Comparison of ENCODE assay signal across 8 mouse cellular contexts in genomic region chr4:138456536-138456935, GRCm38 (mm10). TPM values are rescaled to one million over a fixed set of nuclear protein-coding genes. Genes with fewer than 3 reads are reported as not detected.
DNase-seq lines count a peak whose midpoint lies in the region; ATAC-seq lines count a peak whose summit lies in the region.

No protein-coding gene starts in this region.

- H3K4me1 ChIP-seq in erythroblast, embryonic 14.5 days (ENCODE audit: control insufficient read depth): no peaks in the 10 kb centered on the region; the same call in 1 of the 2 replicates
- H3K4me1 ChIP-seq in forebrain, embryonic 12.5 days: peaks cover 66% of the 10 kb centered on the region
- peaks cover 26% of the 10 kb centered on the region for H3K4me1 ChIP-seq in liver, embryonic 13.5 days (replicated peaks)

- H3K4me3 ChIP-seq in erythroblast, embryonic 14.5 days (replicated peaks): peak overlapping the region; percentile 59
- H3K4me3 ChIP-seq in forebrain, embryonic 12.5 days (replicated peaks): peak overlapping the region; percentile 85
- peak overlapping the region; percentile 63 for H3K4me3 ChIP-seq in liver, embryonic 13.5 days (replicated peaks)

- H3K4me2 ChIP-seq in forebrain, embryonic 12.5 days: peak overlapping the region; percentile 96
- peak overlapping the region; percentile 60 for H3K4me2 ChIP-seq in liver, embryonic 13.5 days

- peak; percentile 36 for DNase-seq in CD4-positive helper T cell, adult 2 months (ENCODE audit: low read depth, low spot score)
- DNase-seq in liver, embryonic 13.5 days: no peak
- DNase-seq in adrenal gland, adult (ENCODE audit: inconsistent age in 2 of 2, low spot score in 1 of 2): no peak
- DNase-seq in thymus, postnatal 0 days (ENCODE audit: low spot score): no peak

- peak overlapping the region; percentile 90 for H3K9ac ChIP-seq in forebrain, embryonic 12.5 days
- peak overlapping the region; percentile 70 for H3K9ac ChIP-seq in liver, embryonic 13.5 days

- 9% methylated on average over 5 of the region's 8 CpGs for WGBS in forebrain, embryonic 12.5 days
- WGBS in liver, embryonic 13.5 days (ENCODE audit: insufficient replicate concordance): 3% methylated on average over 8 of the region's 8 CpGs

- no peaks in the 10 kb centered on the region; the same call in 1 of the 2 replicates for H3K9me3 ChIP-seq in erythroblast, embryonic 14.5 days (ENCODE audit: control insufficient read depth, low read length)
- H3K9me3 ChIP-seq in forebrain, embryonic 12.5 days: no peaks in the 10 kb centered on the region
- no peaks in the 10 kb centered on the region for H3K9me3 ChIP-seq in liver, embryonic 13.5 days (replicated peaks)

- peak overlapping the region; percentile 90; the same call in 1 of the 2 replicates for H3K27ac ChIP-seq in forebrain, embryonic 12.5 days
- no peak overlapping the region for H3K27ac ChIP-seq in liver, embryonic 13.5 days

- no peak for ATAC-seq in erythroblast, adult 5-6 weeks (replicated peaks; ENCODE audit: low FRiP score, poor library complexity, severe bottlenecking)
- no peak for ATAC-seq in forebrain, embryonic 12.5 days (ENCODE audit: low FRiP score)
- no peak for ATAC-seq in liver, embryonic 13.5 days (ENCODE audit: low read depth)
- ATAC-seq in erythroid progenitor cell, adult 5-6 weeks (replicated peaks; ENCODE audit: low FRiP score, poor library complexity, severe bottlenecking): no peak

- H3K27me3 ChIP-seq in erythroblast, embryonic 14.5 days (ENCODE audit: control insufficient read depth): peaks cover 76% of the 10 kb centered on the region
- peaks cover 73% of the 10 kb centered on the region for H3K27me3 ChIP-seq in forebrain, embryonic 12.5 days
- peaks cover 96% of the 10 kb centered on the region for H3K27me3 ChIP-seq in liver, embryonic 13.5 days

- no peaks in the 10 kb centered on the region for H3K36me3 ChIP-seq in erythroblast, embryonic 14.5 days (ENCODE audit: control insufficient read depth)
- no peaks in the 10 kb centered on the region for H3K36me3 ChIP-seq in forebrain, embryonic 12.5 days (replicated peaks)
- H3K36me3 ChIP-seq in liver, embryonic 13.5 days: no peaks in the 10 kb centered on the region

RNA-seq across cellular contexts. Expression of gene Camk2n1, which starts 2.4 kb away (rescaled TPM):
- 0.02 TPM in 2 replicates for polyA plus RNA-seq in erythroblast, embryonic 14.5 days (2012)
- not detected in 2 replicates for total RNA-seq in erythroblast, adult 5-6 weeks (2015; ENCODE audit: low replicate concordance)
- not detected in 2 replicates for total RNA-seq in erythroblast, adult 5-6 weeks (2017; ENCODE audit: low replicate concordance)
- 4.8 and 5.4 TPM in 2 replicates for polyA plus RNA-seq in forebrain, embryonic 12.5 days (2016; fragmentation: Nextera tagmentation; extraction: Ambion mirVana)
- polyA plus RNA-seq in liver, embryonic 13.5 days (2015; fragmentation: Nextera tagmentation; extraction: Ambion mirVana): 1.2 and 1.3 TPM in 2 replicates
- total RNA-seq in erythroid progenitor cell, adult 5-6 weeks (2015; ENCODE audit: low replicate concordance): 0.42 TPM in 1 of 2 replicates, not detected in the other
- 0.30 TPM in 1 of 2 replicates, not detected in the other for total RNA-seq in erythroid progenitor cell, adult 5-6 weeks (2017; ENCODE audit: low replicate concordance)
- 0.36 and 0.47 TPM in 2 replicates for polyA plus RNA-seq in thymus, postnatal 0 days (2015; fragmentation: Nextera tagmentation; extraction: Ambion mirVana)

RNA-seq across cellular contexts. Expression of gene Mul1, which starts 22.1 kb away (rescaled TPM):
- polyA plus RNA-seq in erythroblast, embryonic 14.5 days (2012): 1.3 and 1.5 TPM in 2 replicates
- total RNA-seq in erythroblast, adult 5-6 weeks (2015; ENCODE audit: low replicate concordance): 3.7 and 4.2 TPM in 2 replicates
- 2.0 and 3.8 TPM in 2 replicates for total RNA-seq in erythroblast, adult 5-6 weeks (2017; ENCODE audit: low replicate concordance)
- 14.5 and 14.7 TPM in 2 replicates for polyA plus RNA-seq in forebrain, embryonic 12.5 days (2016; fragmentation: Nextera tagmentation; extraction: Ambion mirVana)
- 11.2 and 11.4 TPM in 2 replicates for polyA plus RNA-seq in liver, embryonic 13.5 days (2015; fragmentation: Nextera tagmentation; extraction: Ambion mirVana)
- total RNA-seq in erythroid progenitor cell, adult 5-6 weeks (2015; ENCODE audit: low replicate concordance): 2.9 and 3.2 TPM in 2 replicates
- 3.7 and 5.0 TPM in 2 replicates for total RNA-seq in erythroid progenitor cell, adult 5-6 weeks (2017; ENCODE audit: low replicate concordance)
- 13.7 and 17.7 TPM in 2 replicates for polyA plus RNA-seq in thymus, postnatal 0 days (2015; fragmentation: Nextera tagmentation; extraction: Ambion mirVana)
